Mouse (Mus musculus) forebrain, embryonic 16.5 days (tissue): ENCODE results near the gene Purb. TPM values are rescaled to one million over a fixed set of nuclear protein-coding genes. Genes with fewer than 3 reads are reported as not detected.
"Not testable (repeated sequence)": the region's sequence is repeated elsewhere in the genome, so short reads cannot be mapped to it uniquely, and the experiment has no call there.

ENCODE experiments used
- ATAC-seq: fragments of 200-750 bp; cut with Nextera tagmentation; 2 replicates; pipeline ENCODE4 v1.8.0; 2017; ENCODE audit warnings: mild to moderate bottlenecking, moderate library complexity
- H3K27ac ChIP-seq: fragments of 300-500 bp; sonication (generic); 2 replicates; pipeline ENCODE4 v1.5.1; 2014; ENCODE audit warnings: low read length, control low read depth
- H3K27me3 ChIP-seq: fragments of 300-500 bp; sonication (generic); replicated peaks from 2 replicates; pipeline ENCODE4 v1.6.1; 2014; ENCODE audit warnings: low read length; ENCODE audit not compliant: control insufficient read depth, insufficient read depth
- H3K36me3 ChIP-seq: fragments of 300-500 bp; sonication (generic); 2 replicates; pipeline ENCODE4 v1.6.1; 2014; ENCODE audit not compliant: control insufficient read depth, insufficient read depth
- H3K4me1 ChIP-seq: fragments of 300-500 bp; sonication (generic); replicated peaks from 2 replicates; pipeline ENCODE4 v1.6.1; 2014; ENCODE audit warnings: low read length; ENCODE audit not compliant: control insufficient read depth, insufficient read depth
- H3K4me2 ChIP-seq: fragments of 300-500 bp; sonication (generic); 2 replicates; pipeline ENCODE4 v1.6.1; 2014; ENCODE audit warnings: mild to moderate bottlenecking, low read length, control low read depth
- H3K4me3 ChIP-seq: fragments of 300-500 bp; sonication (generic); replicated peaks from 2 replicates; pipeline ENCODE4 v1.5.1; 2014; ENCODE audit warnings: mild to moderate bottlenecking, low read length, control low read depth
- H3K9ac ChIP-seq: fragments of 300-500 bp; sonication (generic); replicated peaks from 2 replicates; pipeline ENCODE4 v1.6.1; 2014; ENCODE audit warnings: low read depth, low read length, control low read depth
- H3K9me3 ChIP-seq: fragments of 300-500 bp; sonication (generic); 2 replicates; pipeline ENCODE4 v1.6.1; 2016; ENCODE audit warnings: low read length; ENCODE audit not compliant: control insufficient read depth
- WGBS: fragments of 180-500 bp; shearing (Covaris S2); extraction: QIAGEN DNeasy Blood & Tissue Kit; methylation state at CpG from one replicate; pipeline ENCODE4 v1.1.7; 2014; 5-methylcytosine and 5-hydroxymethylcytosine counted together
- polyA plus RNA-seq: library from polyadenylated mRNA; unstranded; fragments of >200 nt; fragmentation: Nextera tagmentation; extraction: Ambion mirVana; gene quantifications from 2 replicates; pipeline ENCODE4 v1.2.1, GENCODE M21; 2015

The Purb gene
- polyA plus RNA-seq, 1 experiment from 2014 or later: 14.4 TPM

- H3K4me2 ChIP-seq: no peak overlapping the region
- no peak for ATAC-seq
- WGBS: 95% methylated on average over 4 of the region's 4 CpGs
- H3K9ac ChIP-seq: no peak overlapping the region
- peaks cover 7% of the 10 kb centered on the region for H3K4me1 ChIP-seq
- H3K9me3 ChIP-seq: no peaks in the 10 kb centered on the region
- H3K27me3 ChIP-seq: no peaks in the 10 kb centered on the region
- H3K27ac ChIP-seq: no peak overlapping the region
- H3K4me3 ChIP-seq: no peak overlapping the region
- peaks cover 2% of the 10 kb centered on the region; the same call in 1 of the 2 replicates for H3K36me3 ChIP-seq
These were observed 33.2 kb downstream of the Purb start for GRCm38 (mm10) chr11:6442566-6442965.

DNA sequence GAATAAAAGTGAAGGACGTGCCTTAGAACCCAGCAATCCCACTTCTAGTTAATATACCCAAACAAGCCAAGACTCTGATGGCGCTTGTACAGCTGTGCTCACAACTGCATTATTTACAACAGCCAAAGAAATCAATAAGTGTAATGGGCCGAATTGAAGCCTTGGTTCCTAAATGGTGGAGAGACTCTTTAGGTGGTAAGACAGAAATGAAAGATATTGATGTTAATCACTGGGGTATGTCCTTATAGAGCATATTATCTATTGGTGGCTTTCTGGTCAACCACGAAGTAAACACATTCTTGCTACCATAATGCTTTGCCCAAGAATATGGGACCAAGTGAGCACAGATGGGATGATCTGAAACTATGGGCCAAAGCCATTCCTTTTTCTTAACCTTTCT lies 35.5 kb downstream of the Purb start:
- peaks cover 7% of the 10 kb centered on the region for H3K4me1 ChIP-seq
- ATAC-seq: no peak
- no peaks in the 10 kb centered on the region for H3K9me3 ChIP-seq
- WGBS: 96% methylated on average over 4 of the region's 4 CpGs
- H3K4me2 ChIP-seq: no peak overlapping the region
- no peak overlapping the region for H3K4me3 ChIP-seq
- no peak overlapping the region for H3K27ac ChIP-seq
- no peaks in the 10 kb centered on the region for H3K27me3 ChIP-seq
- H3K36me3 ChIP-seq: peaks cover 10% of the 10 kb centered on the region
- H3K9ac ChIP-seq: no peak overlapping the region

- 100% methylated on average over 2 of the region's 2 CpGs for WGBS
- H3K4me1 ChIP-seq: no peaks in the 10 kb centered on the region
- no peak overlapping the region for H3K27ac ChIP-seq
- H3K9ac ChIP-seq: no peak overlapping the region
- H3K36me3 ChIP-seq: peaks cover 15% of the 10 kb centered on the region
- ATAC-seq: no peak
- H3K9me3 ChIP-seq: no peaks in the 10 kb centered on the region
- H3K27me3 ChIP-seq: no peaks in the 10 kb centered on the region
- no peak overlapping the region for H3K4me2 ChIP-seq
- H3K4me3 ChIP-seq: no peak overlapping the region
These were observed 38.0 kb downstream of the Purb start for GRCm38 (mm10) chr11:6437667-6438066.

DNA sequence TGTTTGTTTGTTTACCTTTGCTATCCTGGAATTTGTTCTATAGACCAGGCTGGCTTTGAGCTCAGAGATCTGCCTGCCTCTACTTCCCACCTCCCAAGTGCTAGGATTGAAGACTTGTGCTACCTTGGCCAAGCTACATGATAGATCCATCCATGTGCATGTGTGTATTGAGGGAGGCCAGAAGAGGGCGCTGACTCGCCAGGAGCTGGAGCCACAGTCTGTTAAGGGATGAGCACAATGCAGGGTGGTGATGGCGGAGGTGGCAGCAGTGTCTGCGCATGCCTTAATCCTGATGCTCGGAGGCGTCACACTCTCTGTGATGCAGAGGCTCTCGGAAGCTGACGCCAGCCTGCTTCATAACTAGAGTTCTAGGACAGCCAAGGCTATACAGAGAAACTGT lies 39.3 kb downstream of the Purb start:
- 0 out of 2 replicates have a peak, but pooled peaks have one; percentile 26 for ATAC-seq

GRCm38 (mm10) chr11:6430186-6430585 lies 45.5 kb downstream of the Purb start:
- no peaks in the 10 kb centered on the region for H3K4me1 ChIP-seq
- no peaks in the 10 kb centered on the region for H3K9me3 ChIP-seq
- no peak overlapping the region for H3K4me2 ChIP-seq
- H3K9ac ChIP-seq: no peak overlapping the region
- H3K27me3 ChIP-seq: no peaks in the 10 kb centered on the region
- no peak overlapping the region for H3K4me3 ChIP-seq
- ATAC-seq: no peak
- H3K27ac ChIP-seq: no peak overlapping the region
- WGBS: 91% methylated on average over 7 of the region's 7 CpGs
- peaks cover 31% of the 10 kb centered on the region for H3K36me3 ChIP-seq

More for the DNA sequence above, 39.3 kb downstream of the Purb start:
- no peaks in the 10 kb centered on the region for H3K4me1 ChIP-seq
- H3K36me3 ChIP-seq: peaks cover 19% of the 10 kb centered on the region
- H3K27me3 ChIP-seq: no peaks in the 10 kb centered on the region
- 63% methylated on average over 8 of the region's 8 CpGs for WGBS
- no peak overlapping the region for H3K4me3 ChIP-seq
- no peak overlapping the region for H3K9ac ChIP-seq
- no peak overlapping the region for H3K27ac ChIP-seq
- no peaks in the 10 kb centered on the region for H3K9me3 ChIP-seq
- H3K4me2 ChIP-seq: no peak overlapping the region

DNA sequence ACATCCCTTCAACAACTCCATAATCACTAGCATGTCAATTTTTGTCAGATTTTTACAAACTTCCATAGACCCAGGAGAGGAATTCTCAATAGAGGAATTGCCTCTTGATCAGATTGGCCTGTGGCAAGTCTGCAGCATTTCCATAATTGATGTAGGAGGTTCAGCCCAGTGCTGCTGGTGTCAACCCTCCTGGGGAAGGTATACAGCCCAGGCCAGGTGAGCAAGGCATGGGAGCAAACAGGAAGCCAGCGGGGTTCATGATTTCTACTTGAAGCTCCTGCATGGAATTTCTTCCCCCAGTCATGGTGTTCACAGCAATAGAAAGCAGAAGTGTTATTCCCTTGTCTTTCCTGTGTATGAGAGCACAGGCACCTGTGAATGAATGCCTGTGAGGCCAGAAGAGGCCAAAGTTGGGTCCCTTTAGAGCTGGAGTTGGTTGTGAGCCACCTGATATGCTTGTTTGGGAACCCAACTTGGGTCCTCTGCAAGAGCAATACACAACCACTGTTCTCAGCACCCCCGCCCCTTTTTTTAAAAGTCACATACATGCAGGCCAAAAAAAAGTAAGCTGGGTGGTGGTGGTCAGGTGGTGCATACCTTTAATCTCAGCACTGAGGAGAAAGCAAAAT lies 54.9 kb downstream of the Purb start:
- no peak for ATAC-seq
- Histone ChIP-seq H3K4me2 (no peak overlapping the region), H3K27ac (no peak overlapping the region), H3K27me3 (no peaks in the 10 kb centered on the region), H3K4me1 (peaks cover 13% of the 10 kb centered on the region), H3K4me3 (no peak overlapping the region), H3K9me3 (no peaks in the 10 kb centered on the region), H3K36me3 (peaks cover 20% of the 10 kb centered on the region), H3K9ac (no peak overlapping the region)
- 89% methylated on average over 2 of the region's 2 CpGs for WGBS

GRCm38 (mm10) chr11:6420283-6420703 lies 55.4 kb downstream of the Purb start:
- Histone ChIP-seq H3K4me1 (peaks cover 13% of the 10 kb centered on the region), H3K9me3 (no peaks in the 10 kb centered on the region), H3K4me2 (no peak overlapping the region), H3K9ac (no peak overlapping the region), H3K36me3 (peaks cover 20% of the 10 kb centered on the region), H3K27me3 (no peaks in the 10 kb centered on the region), H3K27ac (no peak overlapping the region), H3K4me3 (no peak overlapping the region)
- WGBS: 32% methylated on average over 1 of the region's 1 CpGs
- no peak for ATAC-seq

- 35% methylated on average over 3 of the region's 4 CpGs for WGBS
- H3K36me3 ChIP-seq: peaks cover 20% of the 10 kb centered on the region
- not testable (repeated sequence) for H3K9ac ChIP-seq, H3K4me3 ChIP-seq, H3K27me3 ChIP-seq, H3K9me3 ChIP-seq, H3K4me2 ChIP-seq, H3K27ac ChIP-seq, ATAC-seq
- H3K4me1 ChIP-seq: peaks cover 13% of the 10 kb centered on the region
These were observed 56.6 kb downstream of the Purb start for GRCm38 (mm10) chr11:6419156-6419555.

- no peak overlapping the region for H3K9ac ChIP-seq
These were observed 57.0 kb downstream of the Purb start for GRCm38 (mm10) chr11:6418751-6419150.

More at GRCm38 (mm10) chr11:6418751-6419150, 57.0 kb downstream of the Purb start:
- Histone ChIP-seq H3K27me3 (no peaks in the 10 kb centered on the region), H3K4me2 (no peak overlapping the region), H3K9me3 (no peaks in the 10 kb centered on the region), H3K36me3 (peaks cover 20% of the 10 kb centered on the region), H3K27ac (no peak overlapping the region), H3K4me3 (no peak overlapping the region), H3K4me1 (peaks cover 13% of the 10 kb centered on the region)
- ATAC-seq: no peak
- 83% methylated on average over 5 of the region's 5 CpGs for WGBS
